Mouse (Mus musculus) WW6 (cell line): ENCODE measurements around the gene Ttbk1.
"Not testable (repeated sequence)": the region's sequence is repeated elsewhere in the genome, so short reads cannot be mapped to it uniquely, and the experiment has no call there.

ENCODE experiments used
- DNase-seq: peaks from one replicate; pipeline ENCODE4 v3.0.0-alpha.2; 2013; ENCODE audit warnings: low read depth, low spot score

Gene Ttbk1

DNA sequence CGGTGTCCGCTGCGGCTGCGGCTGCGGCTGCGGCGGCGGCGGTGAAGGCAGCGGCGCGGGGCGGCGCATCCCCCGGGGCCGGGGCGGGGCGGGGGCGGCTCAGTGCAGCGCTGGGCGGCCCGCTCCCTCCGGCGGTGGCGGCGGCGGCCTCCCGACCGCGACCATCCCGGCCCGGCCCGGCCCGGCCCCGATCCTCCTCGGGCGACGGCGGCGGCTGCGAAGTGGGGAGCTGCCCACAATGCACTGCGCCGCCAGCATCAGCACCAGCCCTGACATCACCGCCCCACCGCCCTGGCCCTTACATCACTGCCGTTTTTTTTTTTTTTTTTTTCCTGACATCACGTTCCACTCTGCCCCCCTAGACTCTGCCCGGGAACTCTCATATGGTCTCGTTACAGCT, at the start of gene Ttbk1:
Gene Ttbk1 (minus strand): TSS at position 245 of the 400 bp plus-strand sequence.
- DNase-seq: no peak

DNA sequence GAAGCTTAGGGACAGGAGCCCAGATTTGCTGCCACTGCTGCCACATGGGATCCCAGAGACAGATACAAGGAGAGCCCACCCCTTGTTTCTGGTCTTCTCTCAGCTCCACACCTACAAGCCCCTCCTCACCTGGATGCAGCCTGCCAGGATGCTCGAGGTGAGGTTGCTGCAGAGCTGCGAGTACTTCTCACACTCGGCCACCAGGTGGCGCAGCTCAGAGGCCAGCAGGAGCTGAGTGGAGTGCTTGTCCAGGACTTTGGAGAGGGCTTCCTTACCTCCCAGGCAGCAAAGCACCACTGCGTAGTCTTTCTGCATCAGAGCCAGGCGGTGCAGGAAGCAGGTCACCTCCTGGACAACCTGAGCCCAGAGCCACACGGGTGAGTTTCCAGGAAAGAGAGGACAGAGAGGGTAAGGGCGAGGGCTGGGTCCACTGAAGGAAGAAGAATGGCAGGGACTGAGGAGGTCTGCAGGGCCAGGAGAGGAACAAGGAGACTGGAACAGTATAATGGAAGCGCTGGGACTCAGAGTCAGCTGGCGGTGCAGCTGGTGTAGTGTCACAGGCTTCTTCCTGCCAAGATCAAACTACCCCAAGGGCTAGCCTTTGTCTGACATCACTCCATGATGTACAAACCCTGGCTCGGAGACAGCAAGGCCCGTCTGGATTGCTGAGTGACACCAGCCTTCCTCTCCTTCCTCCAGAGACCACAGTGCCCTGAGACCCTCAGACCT, 38.3 kb upstream of the Ttbk1 start:
- peak; percentile 67 for DNase-seq

DNA sequence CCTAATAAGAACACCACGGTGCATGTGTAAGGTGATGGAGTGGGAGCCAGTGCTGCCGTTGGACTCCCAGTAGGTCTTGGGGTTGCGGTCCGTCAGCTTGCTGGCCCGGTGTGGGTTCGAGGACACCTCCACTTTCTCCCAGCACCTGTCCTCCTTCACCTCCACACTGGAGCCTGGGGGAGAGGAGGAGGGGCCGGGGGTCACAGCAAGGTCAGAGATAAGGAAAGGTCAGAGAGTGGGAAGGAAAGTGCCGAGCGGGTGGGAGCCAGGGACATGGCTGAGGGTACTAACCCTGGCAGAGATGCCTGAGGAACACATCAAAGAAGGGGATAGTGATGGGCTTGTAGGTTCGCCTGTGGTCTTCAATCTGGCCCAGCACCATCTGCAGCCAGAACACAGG, 37.6 kb upstream of the Ttbk1 start:
- no peak for DNase-seq

DNA sequence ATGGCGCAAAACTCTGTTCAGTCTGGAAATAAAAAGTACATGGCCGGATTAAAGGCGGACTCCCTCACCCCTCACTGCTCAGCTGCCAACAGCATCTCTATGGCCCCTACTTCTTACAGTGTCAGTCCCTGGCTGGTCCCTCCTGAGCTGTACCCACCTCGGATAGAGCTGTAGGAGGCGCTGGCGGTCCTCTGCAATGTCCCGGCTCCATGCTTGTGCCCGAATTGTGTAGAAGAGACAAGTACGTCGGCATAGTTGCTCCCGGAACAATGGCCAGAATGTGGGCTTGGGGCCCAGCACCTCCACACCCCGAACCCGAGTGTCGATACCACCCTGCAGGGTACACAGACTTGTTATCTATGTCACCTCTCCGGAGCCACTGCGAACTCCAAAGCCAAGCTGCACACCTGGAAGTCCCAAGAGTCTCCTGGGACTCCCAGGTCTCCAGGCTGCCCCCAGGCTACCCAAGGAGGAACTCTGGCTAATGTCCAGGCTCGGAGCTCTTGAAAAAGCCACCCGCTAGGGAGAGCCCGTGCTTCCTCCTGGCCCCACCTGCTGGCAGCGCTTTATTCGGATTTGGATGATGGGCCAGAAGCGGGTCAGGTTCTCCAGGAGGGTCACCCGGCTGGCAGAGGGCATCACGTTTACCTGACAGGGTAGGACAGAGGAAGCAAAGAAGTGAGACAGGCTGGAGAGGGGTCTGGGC, 34.6 kb upstream of the Ttbk1 start:
- DNase-seq: no peak

DNA sequence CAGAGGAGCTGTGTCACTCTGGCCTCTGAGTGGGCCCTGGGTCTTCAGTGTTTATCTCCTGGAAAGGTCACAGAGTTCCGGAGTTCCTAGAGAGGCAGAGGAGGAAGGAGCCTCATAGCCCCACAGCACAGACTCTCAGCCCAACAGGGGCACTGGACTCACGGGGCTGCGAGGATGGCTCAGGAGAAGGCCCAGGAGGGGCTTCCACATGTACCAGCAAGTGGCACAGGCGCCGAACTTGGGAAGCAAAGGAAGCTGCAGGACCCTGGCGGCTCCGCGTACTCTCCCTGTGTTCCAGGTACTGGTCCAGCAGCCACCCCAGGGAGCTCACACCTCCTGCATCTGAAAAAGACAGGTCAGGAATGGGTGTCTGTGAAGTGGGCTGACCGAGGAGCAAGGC, 33.7 kb upstream of the Ttbk1 start:
- no peak for DNase-seq

DNA sequence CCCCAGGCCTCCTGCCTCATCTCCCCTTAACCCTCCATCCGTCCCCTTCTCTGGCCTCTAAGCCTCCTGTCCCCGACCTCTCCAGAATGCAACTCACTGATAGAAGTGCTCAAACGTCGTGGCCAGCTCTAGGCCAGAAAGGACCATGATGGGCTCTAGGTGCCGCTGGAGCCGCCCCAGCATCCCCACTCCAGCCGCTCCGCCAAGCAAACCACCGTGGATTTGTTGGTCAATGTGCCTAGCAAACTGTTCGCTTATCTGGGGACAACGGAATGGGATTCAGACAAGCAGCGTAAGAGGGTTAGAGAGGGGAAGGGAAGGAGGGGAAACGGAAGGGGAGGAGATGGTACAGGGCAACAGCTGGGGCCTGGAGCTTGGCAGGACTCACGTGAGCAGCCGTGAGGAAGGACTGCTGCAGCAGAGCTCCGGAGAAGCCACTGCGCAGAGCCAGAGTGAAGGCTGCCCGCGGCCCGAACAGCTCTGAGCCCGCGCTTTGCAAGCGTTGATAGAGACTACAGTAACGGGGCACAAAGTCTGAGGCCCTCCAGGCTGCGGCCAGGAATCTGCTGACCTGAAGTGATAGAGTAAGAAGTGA, 33.0 kb upstream of the Ttbk1 start:
- DNase-seq: no peak

DNA sequence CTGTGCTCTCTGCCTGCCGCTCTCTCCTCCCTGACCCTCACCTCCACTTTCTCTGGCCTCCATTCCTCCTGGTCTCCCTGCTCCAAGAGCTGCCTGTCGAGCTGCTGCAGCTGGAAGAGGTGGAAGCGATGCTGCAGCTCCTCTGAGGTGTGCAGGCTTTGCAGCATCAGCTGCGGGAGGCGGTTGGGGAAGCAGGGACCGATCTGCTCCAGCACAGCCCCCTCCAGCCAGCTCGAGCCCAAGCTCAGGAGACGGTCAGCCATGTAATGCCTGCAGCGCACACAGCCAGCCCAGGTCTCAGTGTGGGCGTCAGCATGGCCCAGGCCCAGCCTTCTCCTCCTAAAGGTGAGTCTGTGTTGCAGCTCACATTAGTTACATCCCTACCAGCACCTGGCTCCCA, 32.5 kb upstream of the Ttbk1 start:
- DNase-seq: no peak

DNA sequence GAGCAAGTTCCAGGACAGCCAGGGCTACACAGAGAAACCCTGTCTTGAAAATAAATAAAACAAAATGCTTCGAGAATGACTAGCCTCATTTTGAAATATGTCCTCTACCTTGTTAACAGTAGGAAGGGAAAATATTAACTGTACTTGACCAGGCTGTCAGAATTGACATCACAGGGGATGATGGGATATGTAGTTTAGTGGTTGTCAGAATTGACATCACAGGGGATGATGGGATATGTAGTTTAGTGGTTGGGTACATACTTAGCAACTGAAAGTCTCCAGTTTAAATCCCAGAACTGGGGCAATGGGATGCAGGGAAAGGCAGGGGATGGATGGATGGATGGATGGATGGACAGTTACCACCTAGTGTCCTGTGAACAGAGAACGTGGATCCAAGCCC, 25.9 kb upstream of the Ttbk1 start:
- no peak for DNase-seq

DNA sequence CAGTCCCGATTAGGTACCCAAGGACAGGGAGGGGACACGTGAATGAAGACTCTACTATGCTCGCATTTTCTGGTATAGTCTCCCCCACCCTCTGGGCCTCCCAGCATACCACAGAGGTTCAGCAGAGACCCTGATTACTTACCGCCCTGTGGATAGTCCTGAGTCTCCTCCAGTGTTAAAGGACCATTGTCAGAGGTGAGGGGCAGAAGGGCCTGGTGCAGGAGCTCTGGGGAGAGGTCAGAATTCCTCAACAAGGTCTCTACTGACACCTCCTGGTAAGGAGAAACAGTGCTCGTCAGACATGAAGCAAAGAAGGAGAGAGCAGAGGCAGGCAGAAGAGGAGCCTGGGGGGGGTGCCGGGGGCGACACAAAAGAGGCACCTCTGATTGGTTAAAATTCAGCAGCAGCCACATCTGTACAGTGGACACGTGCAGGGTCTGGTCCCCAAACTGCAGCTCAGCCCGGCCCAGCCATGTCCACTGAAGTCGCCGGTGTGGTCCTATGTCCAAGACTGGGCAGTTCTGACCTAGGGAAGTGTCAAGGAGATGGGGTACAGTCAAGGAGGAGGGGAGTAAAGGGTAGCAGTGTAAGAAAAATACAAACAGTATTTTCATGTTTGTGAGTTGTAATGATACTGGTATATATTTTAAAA, 23.7 kb upstream of the Ttbk1 start:
- DNase-seq: no peak

DNA sequence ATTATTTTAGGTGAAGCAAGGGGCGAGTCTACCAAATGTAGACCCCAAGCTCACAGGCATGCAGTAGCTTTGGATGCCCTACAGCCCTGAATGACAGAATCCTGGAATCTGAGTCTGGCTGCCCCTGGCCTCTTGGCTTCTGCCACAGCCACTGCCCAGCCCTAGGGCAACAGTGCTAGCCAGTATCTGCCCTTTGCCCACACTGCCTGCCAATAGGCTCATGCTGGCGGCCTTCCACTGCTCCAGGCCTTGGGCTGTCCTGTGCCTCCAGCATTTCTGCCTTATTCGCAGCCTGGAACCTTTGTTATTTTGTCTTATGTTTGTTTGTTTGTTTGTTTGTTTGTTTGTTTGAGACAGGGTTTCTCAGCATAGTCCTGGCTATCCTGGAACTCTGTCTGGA, 18.1 kb upstream of the Ttbk1 start:
- DNase-seq: no peak

DNA sequence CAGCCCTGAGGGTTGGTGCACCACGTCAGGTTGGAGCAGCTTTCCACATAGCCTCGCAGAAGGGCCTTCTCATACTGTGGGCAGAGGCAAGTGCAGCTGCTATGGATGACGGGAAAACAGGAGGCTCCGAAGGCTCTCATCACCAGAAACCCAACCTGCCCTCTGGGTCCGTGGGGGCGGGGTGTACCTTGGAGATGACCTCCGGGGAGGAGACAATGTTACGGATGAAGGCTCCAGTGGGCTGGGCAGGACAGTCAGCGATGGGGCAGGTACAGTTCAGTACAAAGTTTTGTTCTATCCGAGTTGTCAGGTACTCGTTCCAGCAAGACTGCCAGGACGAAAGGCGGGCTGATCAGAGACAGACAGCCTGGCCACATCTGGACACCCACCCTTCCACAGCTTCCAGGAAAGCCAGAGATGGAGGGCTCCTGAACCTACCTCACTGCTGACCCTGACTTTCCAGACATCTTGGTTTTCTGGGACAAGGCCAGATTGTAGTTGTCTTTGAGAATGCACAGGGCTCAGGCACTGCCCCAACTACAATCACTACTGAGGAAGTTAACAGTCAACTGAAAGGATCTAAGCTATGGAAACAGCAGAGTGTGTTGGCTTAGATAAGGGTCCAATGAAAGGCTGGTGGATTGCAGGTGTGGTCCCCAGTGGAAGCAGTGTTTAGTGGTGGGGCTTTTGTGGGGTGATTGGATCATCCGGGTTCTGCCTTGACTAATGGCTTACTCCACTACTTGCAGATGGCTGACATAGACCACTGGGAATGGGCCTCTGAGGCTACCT, 16.6 kb upstream of the Ttbk1 start:
- no peak for DNase-seq

DNA sequence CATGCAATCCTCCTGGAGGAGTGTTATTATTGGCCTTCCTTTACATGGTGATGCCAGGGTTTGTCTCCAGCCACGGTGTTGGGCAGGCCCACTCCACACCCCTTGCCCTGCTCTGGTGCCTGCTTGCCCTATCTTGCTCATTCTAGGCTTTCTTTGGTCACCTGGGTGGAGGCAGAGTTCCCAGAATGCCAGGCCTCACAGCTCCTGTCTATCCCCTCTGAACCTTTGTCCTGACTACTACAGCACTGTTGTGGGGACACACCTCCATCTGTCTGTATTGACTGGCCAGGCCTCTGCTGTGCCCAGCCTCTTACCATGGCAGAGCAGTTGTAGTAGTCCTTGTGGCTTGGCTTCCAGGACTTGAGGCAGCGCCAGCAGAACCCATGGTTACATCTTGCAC, 15.3 kb upstream of the Ttbk1 start:
- no peak for DNase-seq

DNA sequence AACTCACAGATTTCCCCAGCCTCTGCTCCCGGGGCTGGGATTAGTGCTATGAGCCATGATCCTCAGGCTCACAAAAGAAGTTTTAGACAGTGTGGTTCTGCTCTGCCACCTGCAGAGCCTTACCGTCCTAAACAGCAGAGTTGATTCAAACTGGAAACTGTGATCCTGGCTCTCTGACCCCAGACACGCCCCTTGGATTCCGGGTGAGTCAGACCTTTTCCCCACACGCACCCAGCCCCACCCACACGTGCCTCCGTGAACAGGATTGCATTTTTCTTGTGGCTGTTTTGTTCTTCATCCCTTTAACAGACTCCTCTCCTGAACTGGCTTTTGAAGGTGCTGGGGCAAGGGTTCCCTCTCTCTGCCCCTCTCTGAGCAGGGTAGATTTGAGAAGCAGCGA, 10.5 kb upstream of the Ttbk1 start:
- DNase-seq: no peak

DNA sequence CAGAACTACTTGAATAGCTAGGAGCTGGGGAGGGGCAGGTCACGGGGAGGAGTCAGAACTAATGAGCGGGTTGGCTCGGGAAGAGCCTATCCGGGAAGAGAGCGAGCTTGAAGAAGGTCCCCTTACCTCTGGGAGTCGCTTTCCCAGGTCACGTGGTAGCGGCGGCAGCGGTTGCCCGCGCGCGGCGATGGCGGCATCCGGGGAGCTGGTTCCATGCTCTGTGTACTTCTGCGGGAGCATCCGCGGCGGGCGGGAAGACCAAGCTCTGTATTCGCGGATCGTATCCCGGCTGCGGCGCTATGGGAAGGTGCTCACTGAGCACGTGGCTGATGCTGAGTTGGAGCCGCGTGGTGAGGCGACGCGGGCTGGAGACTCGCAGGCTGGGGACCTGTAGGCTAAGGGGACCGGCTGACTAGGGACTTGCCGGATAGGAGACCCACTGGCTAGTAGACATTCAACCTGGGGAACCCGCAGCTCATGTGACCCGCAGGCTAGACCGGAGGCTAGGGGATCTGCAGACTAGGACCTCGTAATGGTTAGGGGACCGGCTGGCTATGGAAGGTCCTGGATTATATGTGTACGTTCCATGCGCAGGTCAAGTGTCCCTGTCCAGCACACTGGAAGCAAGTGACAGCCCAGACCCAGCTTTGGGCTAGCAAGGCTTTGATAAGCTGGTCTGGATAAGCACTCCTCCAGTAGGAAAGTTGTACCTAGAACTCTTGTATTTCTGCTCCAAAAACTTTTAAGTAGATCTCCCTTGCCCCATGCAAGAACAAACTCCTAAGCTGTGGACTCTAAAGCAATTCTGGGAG, 9.4 kb upstream of the Ttbk1 start, which contains the start of gene Dnph1:
Gene Dnph1 (plus strand): TSS at position 89 of the 812 bp plus-strand sequence.
- peak; percentile 70 for DNase-seq

DNA sequence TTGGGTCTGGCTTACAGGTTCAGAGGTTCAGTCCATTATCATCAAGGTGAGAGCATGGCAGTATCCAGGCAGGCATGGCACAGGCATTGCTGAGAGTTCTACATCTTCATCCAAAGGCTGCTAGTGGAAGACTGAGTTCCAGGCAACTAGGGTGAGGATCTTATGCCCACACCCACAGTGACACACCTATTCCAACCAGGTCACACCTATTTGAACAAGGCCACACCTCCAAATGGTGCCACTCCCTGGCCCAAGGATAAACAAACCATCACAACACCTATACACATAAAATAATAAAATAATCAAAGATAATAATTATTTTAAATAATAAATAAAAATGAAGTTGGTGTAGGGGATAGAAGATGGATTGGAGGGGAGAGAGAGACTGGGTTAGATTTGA, 8.6 kb upstream of the Ttbk1 start:
- DNase-seq: not testable (repeated sequence)

DNA sequence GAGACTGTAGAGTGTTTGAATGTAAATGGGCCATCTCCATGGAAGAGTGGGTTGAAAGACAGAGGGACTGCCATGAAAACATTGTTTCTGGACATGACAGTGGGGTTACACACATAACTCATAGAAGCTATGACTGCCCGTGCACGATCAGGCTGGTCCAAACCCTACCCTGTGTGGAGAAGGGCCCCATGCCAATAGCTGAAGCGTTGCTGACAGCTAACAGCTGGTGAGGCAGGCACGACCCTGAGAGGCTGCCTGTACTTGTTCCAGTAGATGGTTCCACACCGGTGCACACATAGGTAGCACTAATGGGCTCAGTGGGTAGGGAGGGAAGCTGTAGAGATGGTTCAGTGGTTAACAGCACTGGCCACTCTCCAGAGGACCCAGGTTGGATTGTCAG, 8.0 kb upstream of the Ttbk1 start:
- no peak for DNase-seq

DNA sequence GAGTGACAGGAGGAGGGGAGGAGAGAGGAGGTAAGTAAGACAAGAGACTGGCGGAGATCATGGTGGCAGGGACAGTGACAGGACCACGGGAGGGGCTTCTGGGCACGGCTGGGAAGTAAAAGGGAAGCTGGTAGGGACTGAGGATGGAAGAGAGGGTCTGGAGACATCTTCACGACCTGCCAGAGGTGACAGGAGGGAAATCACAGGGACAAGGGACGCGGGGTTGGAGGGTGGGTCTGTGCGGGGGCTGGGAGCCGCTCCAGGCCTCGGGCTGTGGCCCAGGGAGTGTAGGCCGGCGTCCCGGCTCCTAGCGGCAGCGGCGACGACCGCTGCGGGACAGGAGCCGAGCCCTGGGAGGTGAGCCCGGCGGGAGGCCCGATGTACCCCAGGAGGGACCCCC, 480 bp downstream of the Ttbk1 start:
- DNase-seq: no peak

DNA sequence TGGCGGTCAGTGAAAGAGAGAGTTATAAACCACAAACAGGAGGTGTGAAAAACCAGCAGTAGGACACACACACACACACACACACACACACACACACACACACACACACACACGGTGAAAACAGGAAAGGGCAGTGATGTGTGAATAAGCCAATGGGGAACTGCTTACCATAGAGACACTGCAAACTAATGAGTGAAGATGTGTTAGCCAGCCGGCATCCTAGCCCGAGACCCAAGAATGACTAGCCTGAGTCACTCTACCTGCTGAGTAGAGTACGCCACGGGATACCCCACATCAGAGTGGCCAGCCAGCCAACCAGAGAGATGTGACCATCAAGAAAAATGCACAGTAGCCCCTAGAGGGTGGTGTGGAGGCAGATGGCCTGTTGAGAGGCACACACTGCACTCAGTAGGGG, 3.0 kb downstream of the Ttbk1 start:
- no peak for DNase-seq

DNA sequence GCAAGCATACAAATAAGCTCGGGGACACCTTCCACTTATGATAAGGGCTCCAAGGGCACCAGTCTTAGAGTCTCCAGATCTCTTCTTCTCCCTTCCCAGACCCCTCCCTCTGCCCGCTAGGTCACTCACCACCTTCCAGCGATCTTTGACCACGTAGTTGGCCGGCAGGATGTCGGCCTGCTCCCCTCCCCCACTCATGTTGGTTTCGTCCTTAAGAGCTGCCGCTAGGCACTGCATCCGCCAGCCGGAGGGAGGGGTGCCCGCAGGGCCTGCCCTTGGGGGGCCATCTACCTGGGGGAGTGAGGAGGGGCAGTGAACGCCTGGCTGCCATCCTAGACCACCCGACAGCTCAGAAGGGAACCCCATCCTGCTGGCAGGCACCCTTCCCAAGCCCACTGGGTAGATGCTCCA, 3.4 kb downstream of the Ttbk1 start:
- no peak for DNase-seq

DNA sequence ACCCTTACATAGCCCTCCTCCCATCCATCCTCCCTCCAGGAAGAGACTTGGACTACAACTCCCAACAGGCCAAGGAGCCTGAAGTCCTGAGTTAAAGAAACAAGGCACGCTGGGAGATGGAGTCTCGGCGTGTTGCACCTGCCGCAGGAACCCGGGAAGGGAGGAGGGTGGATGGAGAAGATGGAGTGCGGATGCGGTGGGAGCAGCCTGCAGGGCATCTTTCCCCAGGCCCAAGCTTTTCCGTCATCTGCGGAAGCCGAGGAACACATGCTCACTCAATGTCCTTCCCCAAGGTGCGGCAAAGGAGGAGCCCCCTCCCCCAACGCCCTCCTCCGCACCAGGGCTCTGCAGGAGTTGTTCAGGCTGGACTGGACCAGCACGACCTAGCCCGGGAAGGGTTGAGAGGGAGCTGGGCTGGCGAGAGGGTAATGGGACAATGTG, 3.9 kb downstream of the Ttbk1 start:
- DNase-seq: peak; percentile 45

DNA sequence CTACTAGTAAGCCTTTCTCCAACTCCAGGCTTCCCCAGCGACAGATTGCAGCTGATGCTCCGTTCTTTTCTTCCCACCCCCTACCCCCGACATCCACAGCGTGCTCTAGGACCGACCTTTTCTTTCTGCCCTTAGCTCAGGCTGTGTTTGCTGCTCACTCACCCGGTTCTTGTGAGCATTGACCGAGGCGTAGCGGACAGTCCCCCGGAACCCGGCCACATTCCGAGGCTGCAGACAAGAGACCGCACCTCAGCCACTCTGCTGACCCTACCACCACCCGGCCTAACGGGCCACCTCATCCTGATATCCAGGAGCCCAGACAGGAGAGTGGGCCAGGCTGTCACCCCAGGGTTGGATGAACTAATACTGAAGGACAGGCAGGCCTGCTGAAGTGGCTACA, 10.2 kb downstream of the Ttbk1 start:
- DNase-seq: no peak
